Mouse (Mus musculus) liver, postnatal 0 days (tissue): ENCODE measurements around the gene Dock1.

Experiments used
- CTCF ChIP-seq: sonication (generic); IDR thresholded peaks from 2 replicates; pipeline ENCODE4 v1.5.1; 2016; ENCODE audit warnings: antibody characterized with exemption, low read depth
- EP300 ChIP-seq: IDR thresholded peaks from 2 replicates; pipeline ENCODE4 v1.6.1; 2016; ENCODE audit warnings: antibody characterized with exemption, low read depth, mild to moderate bottlenecking

GRCm38 (mm10) chr7:135077806-135078205 lies 407.4 kb downstream of the Dock1 start:
- no peak for TF ChIP-seq CTCF
- TF ChIP-seq EP300 = no peak
